Mouse (Mus musculus) liver, embryonic 15.5 days (tissue): ENCODE results near the gene Tmem203. TPM values are rescaled to one million over a fixed set of nuclear protein-coding genes. Genes with fewer than 3 reads are reported as not detected.

Source experiments
- ATAC-seq: fragments of 200-750 bp; cut with Nextera tagmentation; 2 replicates; pipeline ENCODE4 v1.8.0; 2017; ENCODE audit warnings: moderate number of reproducible peaks, mild to moderate bottlenecking, moderate library complexity; ENCODE audit not compliant: insufficient read depth
- H3K27ac ChIP-seq: fragments of 300-500 bp; sonication (generic); replicated peaks from 2 replicates; pipeline ENCODE4 v1.5.1; 2015; ENCODE audit warnings: mild to moderate bottlenecking, inconsistent platforms
- H3K27me3 ChIP-seq: fragments of 300-500 bp; sonication (generic); 2 replicates; pipeline ENCODE4 v1.6.1; 2015; ENCODE audit warnings: mild to moderate bottlenecking, inconsistent platforms
- H3K36me3 ChIP-seq: fragments of 300-500 bp; sonication (generic); replicated peaks from 2 replicates; pipeline ENCODE4 v1.6.1; 2015; ENCODE audit warnings: moderate library complexity, mild to moderate bottlenecking, inconsistent platforms
- H3K4me1 ChIP-seq: fragments of 300-500 bp; sonication (generic); replicated peaks from 2 replicates; pipeline ENCODE4 v1.6.1; 2015; ENCODE audit warnings: inconsistent platforms
- H3K4me2 ChIP-seq: fragments of 300-500 bp; sonication (generic); 2 replicates; pipeline ENCODE4 v1.6.1; 2015; ENCODE audit warnings: moderate library complexity, mild to moderate bottlenecking, inconsistent platforms
- H3K4me3 ChIP-seq: fragments of 300-500 bp; sonication (generic); replicated peaks from 2 replicates; pipeline ENCODE4 v1.5.1; 2015; ENCODE audit warnings: mild to moderate bottlenecking, inconsistent platforms
- H3K9ac ChIP-seq: fragments of 300-500 bp; sonication (generic); 2 replicates; pipeline ENCODE4 v1.6.1; 2015; ENCODE audit warnings: moderate library complexity, mild to moderate bottlenecking, inconsistent platforms
- H3K9me3 ChIP-seq: fragments of 300-500 bp; sonication (generic); replicated peaks from 2 replicates; pipeline ENCODE4 v1.6.1; 2016; ENCODE audit warnings: inconsistent platforms
- WGBS: fragments of 180-500 bp; shearing (Covaris S2); methylation state at CpG from one replicate; pipeline ENCODE4 v1.1.7; 2015; ENCODE audit warnings: mixed read lengths; ENCODE audit not compliant: insufficient replicate concordance; 5-methylcytosine and 5-hydroxymethylcytosine counted together
- polyA plus RNA-seq: library from polyadenylated mRNA; unstranded; fragments of >200 nt; fragmentation: Nextera tagmentation; extraction: Ambion mirVana; gene quantifications from 2 replicates; pipeline ENCODE4 v1.2.1, GENCODE M21; 2015

The Tmem203 gene
- polyA plus RNA-seq, 1 experiment from 2014 or later: 11.9 TPM

DNA sequence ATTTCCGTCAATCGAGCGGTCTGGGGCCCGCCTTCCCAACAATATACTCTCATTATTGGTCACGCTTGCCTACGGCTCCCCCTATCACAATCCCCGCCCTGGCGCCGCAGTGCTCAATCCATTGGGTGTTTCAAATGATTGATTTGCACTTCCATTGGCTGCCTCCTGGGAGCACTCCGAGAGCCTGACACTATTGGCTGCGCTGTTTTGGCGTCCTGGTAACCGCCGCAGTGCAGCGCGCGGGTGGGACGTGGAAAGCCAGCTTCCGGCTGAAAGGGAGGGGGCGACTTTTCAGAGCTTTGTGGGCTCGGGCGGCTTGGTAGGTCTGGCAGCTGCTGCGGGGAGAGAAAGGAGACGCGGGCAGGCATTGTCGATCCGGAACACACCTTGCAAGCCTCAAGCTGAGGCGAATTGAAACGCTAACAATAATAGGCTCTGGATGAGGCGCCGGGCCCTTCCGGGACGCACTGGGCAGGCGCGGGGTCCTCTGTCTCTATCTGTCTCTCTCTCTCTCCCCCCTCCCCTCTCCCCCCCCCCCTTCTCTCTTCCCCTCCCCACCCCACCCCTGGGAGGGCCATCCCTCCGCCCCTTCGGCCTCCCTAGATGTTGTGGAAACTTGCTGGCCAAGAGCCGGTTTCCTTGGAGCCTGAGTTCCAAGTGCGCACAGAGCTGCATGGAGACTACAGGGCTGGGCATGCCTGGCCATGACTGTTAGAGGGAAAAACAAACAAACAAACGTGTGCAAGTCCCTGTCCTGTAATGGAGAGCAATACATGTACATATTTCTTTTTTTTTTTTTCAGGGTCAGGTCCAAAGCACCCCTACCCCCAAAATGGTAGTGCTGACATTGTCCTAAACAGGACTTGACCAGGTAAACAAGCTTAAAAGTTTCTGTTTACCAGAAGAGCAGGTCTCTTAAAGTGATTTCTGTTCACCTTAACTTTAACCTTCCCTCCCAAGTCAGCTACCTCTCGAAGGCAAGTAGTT is 30.2 kb upstream of the Tmem203 start:
- Histone ChIP-seq H3K9ac (peak overlapping the region; percentile 78), H3K9me3 (no peaks in the 10 kb centered on the region), H3K27ac (peak overlapping the region; percentile 98), H3K4me3 (peak overlapping the region; percentile 86), H3K27me3 (peaks cover 1% of the 10 kb centered on the region; the same call in 1 of the 2 replicates), H3K4me2 (peak overlapping the region; percentile 74), H3K4me1 (peaks cover 49% of the 10 kb centered on the region), H3K36me3 (peaks cover 27% of the 10 kb centered on the region)
- 2% methylated on average over 41 of the region's 41 CpGs for WGBS
- peak; percentile 91 for ATAC-seq

DNA sequence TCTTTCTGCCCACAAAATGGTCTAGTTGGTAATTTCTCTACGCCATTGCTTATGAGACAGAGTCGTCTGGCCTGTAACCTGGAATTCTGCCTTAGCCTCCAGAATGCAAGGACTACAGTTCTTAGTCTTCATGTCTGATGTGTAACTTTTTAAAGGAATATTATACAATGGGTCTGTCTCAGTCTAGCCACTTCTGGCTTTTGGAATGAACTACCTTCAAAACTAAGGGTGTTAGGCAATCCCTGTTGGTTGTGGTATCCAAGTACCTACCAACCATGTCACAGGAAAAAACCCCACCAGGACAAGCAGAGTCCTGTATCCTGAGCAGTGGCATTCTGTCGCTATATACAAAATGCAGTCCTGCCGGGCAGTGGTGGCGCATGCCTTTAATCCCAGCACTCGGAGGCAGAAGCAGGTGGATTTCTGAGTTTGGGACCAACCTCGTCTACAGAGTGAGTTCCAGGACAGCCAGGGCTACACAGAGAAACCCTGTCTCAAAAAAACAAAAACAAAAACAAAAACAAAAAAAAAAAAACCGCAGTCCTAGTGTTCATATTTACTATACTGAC is 29.3 kb upstream of the Tmem203 start:
- Histone ChIP-seq H3K4me2 (peak overlapping the region; percentile 74), H3K4me1 (peaks cover 49% of the 10 kb centered on the region), H3K4me3 (peak overlapping the region; percentile 70), H3K9ac (peak overlapping the region; percentile 78), H3K36me3 (peaks cover 27% of the 10 kb centered on the region), H3K27ac (peak overlapping the region; percentile 98), H3K9me3 (no peaks in the 10 kb centered on the region), H3K27me3 (peaks cover 8% of the 10 kb centered on the region; the same call in 1 of the 2 replicates)
- 78% methylated on average over 8 of the region's 8 CpGs for WGBS
- ATAC-seq: no peak

DNA sequence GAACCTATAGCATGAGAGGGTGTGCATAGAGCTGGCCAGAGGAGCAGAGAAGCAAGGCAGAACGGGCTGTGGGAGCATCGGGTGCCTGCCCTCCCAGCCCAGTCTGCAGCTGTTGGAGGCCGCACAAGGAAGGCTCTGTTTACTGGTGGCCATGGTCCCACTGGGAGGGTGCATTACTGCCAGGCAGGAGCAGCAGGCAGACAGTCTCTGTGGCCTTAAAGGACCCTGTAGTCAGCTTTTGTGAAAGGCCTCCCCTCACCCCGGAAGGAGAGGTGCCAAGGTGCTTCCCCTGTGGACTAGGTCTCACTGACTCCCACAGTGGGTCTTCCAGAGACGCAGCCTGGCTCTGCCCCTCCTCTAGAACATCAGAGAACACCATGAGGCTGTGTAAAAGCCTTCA is 28.4 kb upstream of the Tmem203 start:
- peak overlapping the region; percentile 2; the same call in 1 of the 2 replicates for H3K27ac ChIP-seq
- H3K4me3 ChIP-seq: no peak overlapping the region
- no peak for ATAC-seq
- peaks cover 20% of the 10 kb centered on the region for H3K36me3 ChIP-seq
- no peak overlapping the region for H3K4me2 ChIP-seq
- peaks cover 17% of the 10 kb centered on the region for H3K27me3 ChIP-seq
- no peak overlapping the region for H3K9ac ChIP-seq
- H3K4me1 ChIP-seq: peaks cover 43% of the 10 kb centered on the region
- WGBS: 80% methylated on average over 5 of the region's 5 CpGs
- no peaks in the 10 kb centered on the region for H3K9me3 ChIP-seq

DNA sequence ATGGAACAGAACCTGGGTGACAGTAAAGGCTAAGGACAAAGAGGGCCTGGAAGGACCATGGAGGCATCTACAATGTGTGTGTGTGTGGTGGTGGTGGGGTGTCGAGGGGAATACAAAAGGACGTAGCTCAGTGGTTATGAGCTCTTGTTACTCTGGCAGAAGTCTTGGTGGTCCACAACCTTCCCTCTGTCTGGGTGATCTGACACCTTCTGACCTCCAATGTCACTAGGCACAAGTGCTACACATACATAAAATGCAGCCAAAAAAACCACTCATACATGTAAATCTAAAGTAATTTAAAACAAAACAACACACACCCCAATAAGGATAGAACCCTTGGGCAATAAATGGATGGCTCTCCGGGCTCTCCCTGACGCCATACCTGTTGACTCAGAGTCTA is 27.8 kb upstream of the Tmem203 start:
- no peak for ATAC-seq
- H3K27me3 ChIP-seq: peaks cover 17% of the 10 kb centered on the region
- no peak overlapping the region for H3K4me2 ChIP-seq
- H3K36me3 ChIP-seq: peaks cover 15% of the 10 kb centered on the region
- WGBS: 91% methylated on average over 4 of the region's 4 CpGs
- no peaks in the 10 kb centered on the region for H3K9me3 ChIP-seq
- peaks cover 41% of the 10 kb centered on the region for H3K4me1 ChIP-seq
- no peak overlapping the region for H3K9ac ChIP-seq
- peak overlapping the region; percentile 71; the same call in 1 of the 2 replicates for H3K27ac ChIP-seq
- no peak overlapping the region for H3K4me3 ChIP-seq

DNA sequence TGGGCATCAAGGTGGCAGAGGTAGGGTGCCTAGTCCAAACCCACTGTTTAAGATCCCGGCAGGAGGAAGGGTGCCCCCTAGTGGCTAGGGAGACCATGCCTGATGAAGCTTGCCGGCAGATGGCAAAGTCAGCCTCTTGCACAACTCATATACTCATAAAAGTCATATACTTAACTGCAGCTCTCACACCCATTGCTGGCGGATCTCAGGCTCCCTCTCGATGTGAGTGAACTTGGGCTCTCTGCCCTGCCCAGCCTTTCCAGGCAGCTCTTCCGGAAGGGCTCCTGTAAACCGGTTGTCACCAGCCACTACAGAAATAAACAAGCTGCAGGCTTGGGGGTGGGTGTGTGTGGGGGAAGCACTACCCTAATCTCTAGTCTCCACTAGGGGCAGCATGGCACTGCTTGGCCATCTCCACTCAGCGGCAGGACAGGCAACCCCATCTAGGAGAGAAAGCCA is 26.8 kb upstream of the Tmem203 start:
- Histone ChIP-seq H3K27me3 (peaks cover 25% of the 10 kb centered on the region), H3K4me2 (peak overlapping the region; percentile 70), H3K4me1 (peaks cover 40% of the 10 kb centered on the region), H3K27ac (peak overlapping the region; percentile 71), H3K9me3 (no peaks in the 10 kb centered on the region), H3K4me3 (peak overlapping the region; percentile 44), H3K9ac (peak overlapping the region; percentile 46), H3K36me3 (peaks cover 4% of the 10 kb centered on the region)
- WGBS: under 1% methylated on average over 7 of the region's 7 CpGs
- no peak for ATAC-seq

DNA sequence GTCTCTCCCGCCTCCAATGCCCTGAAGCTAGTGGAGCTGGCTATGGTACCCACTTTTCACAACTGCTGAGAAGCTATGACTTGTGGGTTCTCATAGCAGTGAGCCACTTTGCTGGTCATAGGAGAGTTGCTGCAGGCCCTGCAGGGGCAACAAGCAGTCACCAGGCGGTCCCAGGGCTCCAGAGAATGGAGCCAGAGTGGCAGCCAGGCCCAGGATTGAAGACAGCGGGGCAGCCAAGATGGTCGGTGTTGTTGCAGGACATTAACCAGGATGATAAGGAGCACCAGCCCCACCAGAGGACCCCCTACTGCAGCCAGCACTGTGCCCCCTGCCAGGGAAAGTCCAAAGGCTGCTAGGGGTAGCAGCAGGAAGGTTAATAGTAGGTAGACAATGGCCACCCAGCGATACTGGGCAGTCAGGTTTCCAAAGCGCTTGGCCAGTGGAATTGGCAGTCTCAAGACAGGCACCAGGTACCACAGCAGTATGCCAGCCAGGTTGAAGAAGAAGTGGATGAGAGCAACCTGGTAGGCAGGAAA is 26.2 kb upstream of the Tmem203 start:
- Histone ChIP-seq H3K4me3 (peak overlapping the region; percentile 44; the same call in 1 of the 2 replicates), H3K27me3 (peaks cover 25% of the 10 kb centered on the region), H3K9ac (no peak overlapping the region), H3K27ac (no peak overlapping the region), H3K36me3 (no peaks in the 10 kb centered on the region), H3K4me1 (peaks cover 42% of the 10 kb centered on the region), H3K4me2 (peak overlapping the region; percentile 70), H3K9me3 (no peaks in the 10 kb centered on the region)
- no peak for ATAC-seq
- 71% methylated on average over 6 of the region's 6 CpGs for WGBS

DNA sequence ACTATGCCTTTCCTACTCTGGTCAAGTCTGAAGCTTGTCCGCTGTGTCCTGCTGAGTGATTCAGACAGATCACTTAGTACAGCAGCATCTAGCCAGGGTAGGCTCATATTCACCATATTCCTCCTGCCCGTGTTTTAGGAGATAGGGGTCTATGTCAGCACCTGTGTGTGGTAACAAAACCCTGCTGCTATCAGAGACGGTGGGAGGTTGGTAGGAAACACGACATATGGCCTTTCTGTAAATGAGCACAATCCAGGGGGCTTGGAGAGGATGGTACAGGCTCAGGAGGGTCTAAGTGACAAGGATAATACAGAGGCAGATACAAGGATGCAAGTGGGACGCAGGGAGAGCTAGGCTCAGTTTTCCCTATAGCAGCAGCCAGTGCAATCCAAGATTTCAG is 25.7 kb upstream of the Tmem203 start:
- Histone ChIP-seq H3K4me3 (no peak overlapping the region), H3K36me3 (no peaks in the 10 kb centered on the region), H3K4me1 (peaks cover 47% of the 10 kb centered on the region), H3K27me3 (peaks cover 25% of the 10 kb centered on the region), H3K9me3 (no peaks in the 10 kb centered on the region), H3K4me2 (no peak overlapping the region), H3K27ac (no peak overlapping the region), H3K9ac (no peak overlapping the region)
- ATAC-seq: no peak
- 71% methylated on average over 5 of the region's 5 CpGs for WGBS

DNA sequence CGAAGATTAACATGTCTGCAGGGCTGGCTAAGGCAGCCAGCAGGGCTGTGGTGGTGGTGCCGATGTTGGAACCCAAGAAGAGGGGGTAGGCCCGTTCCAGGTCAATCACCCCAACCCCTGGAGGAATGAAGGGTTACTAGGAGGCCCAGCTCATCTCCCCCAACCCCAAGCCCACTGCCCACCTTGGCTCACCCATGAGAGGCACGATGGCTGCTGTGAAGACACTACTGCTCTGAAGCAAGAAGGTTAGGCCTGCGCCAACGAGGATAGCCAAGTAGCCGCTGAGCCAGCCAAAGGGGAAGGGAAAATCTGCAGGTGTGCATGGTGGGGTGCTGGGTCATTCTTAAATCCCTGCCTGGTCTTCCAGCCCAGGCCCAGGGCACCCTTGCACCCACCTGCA is 24.7 kb upstream of the Tmem203 start:
- no peak for ATAC-seq
- H3K4me2 ChIP-seq: no peak overlapping the region
- H3K4me1 ChIP-seq: peaks cover 45% of the 10 kb centered on the region
- H3K27ac ChIP-seq: no peak overlapping the region
- no peaks in the 10 kb centered on the region for H3K9me3 ChIP-seq
- H3K36me3 ChIP-seq: no peaks in the 10 kb centered on the region
- no peak overlapping the region for H3K4me3 ChIP-seq
- H3K27me3 ChIP-seq: peaks cover 31% of the 10 kb centered on the region
- H3K9ac ChIP-seq: no peak overlapping the region
- 75% methylated on average over 7 of the region's 7 CpGs for WGBS

DNA sequence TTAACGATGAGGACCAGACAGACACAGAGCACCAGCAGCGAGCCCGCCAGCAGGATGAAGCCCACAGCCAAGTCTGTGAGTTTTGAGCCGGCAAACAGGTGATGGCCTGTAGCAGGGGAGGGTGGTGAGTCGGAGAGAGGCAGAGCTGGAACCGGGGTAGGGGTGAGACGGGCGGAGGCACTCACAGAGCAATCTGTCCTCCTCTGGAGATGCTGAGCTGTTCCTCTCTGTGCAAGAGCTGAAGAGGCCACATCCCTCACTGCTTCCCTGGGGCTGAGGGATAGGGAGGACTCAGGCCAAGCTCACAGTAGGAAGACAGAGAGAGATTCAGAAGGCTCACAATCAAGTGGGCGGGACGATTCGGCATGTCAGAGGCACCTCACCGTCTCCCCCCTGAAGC is 24.2 kb upstream of the Tmem203 start:
- ATAC-seq: no peak
- H3K36me3 ChIP-seq: no peaks in the 10 kb centered on the region
- H3K4me3 ChIP-seq: no peak overlapping the region
- no peak overlapping the region for H3K9ac ChIP-seq
- H3K4me2 ChIP-seq: no peak overlapping the region
- WGBS: 63% methylated on average over 12 of the region's 12 CpGs
- peaks cover 31% of the 10 kb centered on the region for H3K27me3 ChIP-seq
- H3K9me3 ChIP-seq: no peaks in the 10 kb centered on the region
- H3K27ac ChIP-seq: no peak overlapping the region
- peaks cover 41% of the 10 kb centered on the region for H3K4me1 ChIP-seq

DNA sequence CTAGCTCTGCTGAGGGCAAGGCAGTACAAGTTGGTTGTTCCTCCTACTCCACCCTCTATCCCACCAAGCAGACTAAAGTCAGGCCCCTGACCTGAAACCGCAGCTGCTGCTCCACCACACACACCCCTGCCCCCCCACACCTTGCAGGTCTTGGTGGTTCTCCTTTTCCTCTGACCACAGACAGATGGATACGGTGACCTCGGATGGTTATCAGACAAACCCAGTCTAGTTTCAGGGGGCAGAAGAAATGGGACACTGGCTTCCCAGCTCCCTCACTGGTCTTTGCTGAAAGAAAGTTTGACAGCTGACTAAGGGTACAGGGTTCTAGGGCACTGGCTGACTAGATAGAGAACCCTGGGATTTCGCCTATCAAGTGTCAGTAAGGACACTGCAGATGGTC is 21.8 kb upstream of the Tmem203 start:
- WGBS: 12% methylated on average over 4 of the region's 4 CpGs

DNA sequence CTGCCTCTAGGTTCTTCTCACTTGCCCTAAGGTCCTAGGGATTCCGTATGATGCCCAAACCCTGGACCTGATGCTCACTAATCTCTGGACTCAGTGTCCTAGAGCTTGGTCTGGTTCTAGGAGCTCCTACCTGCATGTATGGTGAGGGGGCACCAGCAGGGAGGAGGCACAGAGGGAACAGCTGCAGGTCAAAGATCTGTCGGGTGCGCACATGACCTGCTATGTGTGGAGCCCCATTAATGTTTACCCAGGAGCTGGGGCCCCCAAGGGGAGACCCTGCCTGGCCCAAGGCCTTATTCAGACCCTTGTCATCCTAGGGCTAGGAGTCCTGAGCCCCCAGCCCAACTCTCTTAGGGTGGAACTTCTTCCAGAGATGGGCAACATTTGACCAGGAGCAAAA is 21.2 kb upstream of the Tmem203 start, which contains the start of gene Slc34a3:
Gene Slc34a3, minus strand, starts transcription at position 315 of the 400 bp plus-strand sequence.
- no peak for ATAC-seq
- H3K4me3 ChIP-seq: no peak within 1 kb of the TSS
- H3K4me2 ChIP-seq: no peak within 1 kb of the TSS
- no peaks in the 10 kb centered on the region for H3K9me3 ChIP-seq
- no peaks in the 10 kb centered on the region for H3K36me3 ChIP-seq
- no peak within 1 kb of the TSS for H3K27ac ChIP-seq
- no peak within 1 kb of the TSS for H3K9ac ChIP-seq
- peaks cover 23% of the 10 kb centered on the region for H3K4me1 ChIP-seq
- peaks cover 45% of the 10 kb centered on the region for H3K27me3 ChIP-seq
- WGBS: 60% methylated on average over 3 of the region's 3 CpGs

More for the DNA sequence above, 21.8 kb upstream of the Tmem203 start:
- no peak overlapping the region for H3K4me2 ChIP-seq
- H3K4me1 ChIP-seq: peaks cover 29% of the 10 kb centered on the region
- H3K4me3 ChIP-seq: no peak overlapping the region
- ATAC-seq: no peak
- H3K9ac ChIP-seq: no peak overlapping the region
- no peaks in the 10 kb centered on the region for H3K9me3 ChIP-seq
- H3K27me3 ChIP-seq: peaks cover 42% of the 10 kb centered on the region
- no peaks in the 10 kb centered on the region for H3K36me3 ChIP-seq
- H3K27ac ChIP-seq: no peak overlapping the region
